Mouse (Mus musculus) midbrain, embryonic 11.5 days (tissue): ENCODE results near the gene Tlk1. TPM values are rescaled to one million over a fixed set of nuclear protein-coding genes. Genes with fewer than 3 reads are reported as not detected.

Source experiments
- ATAC-seq: fragments of 200-750 bp; cut with Nextera tagmentation; 2 replicates; pipeline ENCODE4 v1.8.0; 2017; ENCODE audit warnings: moderate TSS enrichment, moderate library complexity; ENCODE audit not compliant: low FRiP score
- DNase-seq: peaks from one replicate; pipeline ENCODE4 v3.0.0; 2015; ENCODE audit warnings: low spot score; ENCODE audit errors: missing footprints
- H3K27ac ChIP-seq: fragments of 300-500 bp; sonication (generic); 2 replicates; pipeline ENCODE4 v1.5.1; 2014; ENCODE audit warnings: low read depth, low read length
- H3K27me3 ChIP-seq: fragments of 300-500 bp; sonication (generic); 2 replicates; pipeline ENCODE4 v1.6.1; 2014; ENCODE audit warnings: mild to moderate bottlenecking, low read length, moderate library complexity, mixed read lengths; ENCODE audit not compliant: control insufficient read depth, insufficient read depth
- H3K36me3 ChIP-seq: fragments of 300-500 bp; sonication (generic); 2 replicates; pipeline ENCODE4 v1.6.1; 2014; ENCODE audit warnings: mild to moderate bottlenecking, low read length, moderate library complexity, mixed read lengths; ENCODE audit not compliant: control insufficient read depth, insufficient read depth
- H3K4me1 ChIP-seq: fragments of 300-500 bp; sonication (generic); 2 replicates; pipeline ENCODE4 v1.6.1; 2014; ENCODE audit warnings: low read length; ENCODE audit not compliant: control insufficient read depth, insufficient read depth
- H3K4me2 ChIP-seq: fragments of 300-500 bp; sonication (generic); 2 replicates; pipeline ENCODE4 v1.6.1; 2014; ENCODE audit warnings: mild to moderate bottlenecking, moderate library complexity
- H3K4me3 ChIP-seq: fragments of 300-500 bp; sonication (generic); 2 replicates; pipeline ENCODE4 v1.5.1; 2014; ENCODE audit warnings: low read depth, low read length
- H3K9ac ChIP-seq: fragments of 300-500 bp; sonication (generic); 2 replicates; pipeline ENCODE4 v1.6.1; 2014; ENCODE audit warnings: low read length
- H3K9me3 ChIP-seq: fragments of 300-500 bp; sonication (generic); 2 replicates; pipeline ENCODE4 v1.6.1; 2016; ENCODE audit warnings: low read length; ENCODE audit not compliant: control insufficient read depth
- WGBS: fragments of 180-500 bp; shearing (Covaris S2); extraction: QIAGEN DNeasy Blood & Tissue Kit; methylation state at CpG from one replicate; pipeline ENCODE4 v1.1.7; 2014; 5-methylcytosine and 5-hydroxymethylcytosine counted together
- polyA plus RNA-seq: library from polyadenylated mRNA; unstranded; fragments of >200 nt; fragmentation: Nextera tagmentation; extraction: Ambion mirVana; gene quantifications from 2 replicates; pipeline ENCODE4 v1.2.1, GENCODE M21; 2014

The Tlk1 gene
- polyA plus RNA-seq, 1 experiment from 2014 or later, result 45.2 TPM

- DNase-seq (no peak), ATAC-seq (no peak)
- WGBS, result 70% methylated on average over 9 of the region's 9 CpGs
- Histone ChIP-seq H3K4me1 (peaks cover 3% of the 10 kb centered on the region), H3K9me3 (no peaks in the 10 kb centered on the region), H3K9ac (no peak overlapping the region), H3K27ac (no peak overlapping the region), H3K4me3 (no peak overlapping the region), H3K27me3 (no peaks in the 10 kb centered on the region; the same call in 1 of the 2 replicates), H3K36me3 (no peaks in the 10 kb centered on the region), H3K4me2 (no peak overlapping the region)
Measured at GRCm38 (mm10) chr2:70701571-70701970, 124.0 kb downstream of the Tlk1 start.

DNA sequence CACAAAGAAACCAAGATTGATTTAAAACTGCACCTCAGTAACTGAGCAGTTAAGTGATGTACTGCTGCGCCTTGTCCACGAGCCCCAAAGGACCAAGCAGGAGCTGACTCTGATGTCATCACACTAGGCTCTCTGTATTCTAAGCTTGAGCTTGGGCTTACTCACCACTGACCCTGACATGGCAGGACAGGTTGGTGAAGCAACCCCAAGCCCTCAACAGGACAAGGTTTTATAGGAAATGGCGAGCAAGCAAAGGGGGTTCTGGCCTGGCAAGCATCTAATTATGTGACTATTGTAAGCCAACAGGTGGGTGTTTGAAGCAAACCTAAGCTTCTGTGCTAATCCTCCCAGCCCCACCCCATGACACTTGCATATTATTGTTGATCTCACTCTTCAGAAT lies 124.7 kb downstream of the Tlk1 start:
- H3K4me1 ChIP-seq, result peaks cover 3% of the 10 kb centered on the region
- no peak overlapping the region for H3K9ac ChIP-seq
- no peaks in the 10 kb centered on the region; the same call in 1 of the 2 replicates for H3K27me3 ChIP-seq
- H3K9me3 ChIP-seq, result no peaks in the 10 kb centered on the region
- H3K36me3 ChIP-seq, result no peaks in the 10 kb centered on the region
- no peak for ATAC-seq
- H3K4me2 ChIP-seq, result no peak overlapping the region
- H3K4me3 ChIP-seq, result no peak overlapping the region
- H3K27ac ChIP-seq, result no peak overlapping the region
- WGBS, result 80% methylated on average over 3 of the region's 3 CpGs
- DNase-seq, result no peak

- DNase-seq (no peak), ATAC-seq (no peak)
- Histone ChIP-seq H3K36me3 (no peaks in the 10 kb centered on the region), H3K4me3 (no peak overlapping the region), H3K4me2 (no peak overlapping the region), H3K9ac (no peak overlapping the region), H3K27ac (no peak overlapping the region), H3K9me3 (no peaks in the 10 kb centered on the region), H3K4me1 (no peaks in the 10 kb centered on the region), H3K27me3 (no peaks in the 10 kb centered on the region)
- 90% methylated on average over 10 of the region's 10 CpGs for WGBS
Measured at GRCm38 (mm10) chr2:70695712-70696111, 129.8 kb downstream of the Tlk1 start.

GRCm38 (mm10) chr2:70690195-70690594 lies 135.3 kb downstream of the Tlk1 start:
- no peak overlapping the region for H3K9ac ChIP-seq
- no peak overlapping the region for H3K4me3 ChIP-seq
- 84% methylated on average over 11 of the region's 11 CpGs for WGBS
- H3K4me1 ChIP-seq, result no peaks in the 10 kb centered on the region
- no peaks in the 10 kb centered on the region for H3K27me3 ChIP-seq
- peaks cover 11% of the 10 kb centered on the region for H3K36me3 ChIP-seq
- no peak overlapping the region for H3K4me2 ChIP-seq
- ATAC-seq (no peak), DNase-seq (no peak)
- H3K27ac ChIP-seq, result no peak overlapping the region
- H3K9me3 ChIP-seq, result no peaks in the 10 kb centered on the region

GRCm38 (mm10) chr2:70688454-70689078 lies 137.0 kb downstream of the Tlk1 start:
- Histone ChIP-seq H3K4me3 (no peak overlapping the region), H3K4me1 (no peaks in the 10 kb centered on the region), H3K27me3 (no peaks in the 10 kb centered on the region), H3K4me2 (no peak overlapping the region), H3K36me3 (peaks cover 13% of the 10 kb centered on the region), H3K27ac (no peak overlapping the region), H3K9me3 (no peaks in the 10 kb centered on the region), H3K9ac (no peak overlapping the region)
- DNase-seq (no peak), ATAC-seq (no peak)
- 93% methylated on average over 21 of the region's 21 CpGs for WGBS

- DNase-seq, result no peak
- no peaks in the 10 kb centered on the region for H3K4me1 ChIP-seq
- H3K9ac ChIP-seq, result no peak overlapping the region
- H3K27ac ChIP-seq, result no peak overlapping the region
- H3K4me3 ChIP-seq, result no peak overlapping the region
- no peaks in the 10 kb centered on the region for H3K9me3 ChIP-seq
- no peak overlapping the region for H3K4me2 ChIP-seq
- WGBS, result 94% methylated on average over 2 of the region's 2 CpGs
- peaks cover 10% of the 10 kb centered on the region; the same call in 1 of the 2 replicates for H3K36me3 ChIP-seq
- ATAC-seq, result no peak
- no peaks in the 10 kb centered on the region for H3K27me3 ChIP-seq
Measured at GRCm38 (mm10) chr2:70682324-70682723, 143.2 kb downstream of the Tlk1 start.

DNA sequence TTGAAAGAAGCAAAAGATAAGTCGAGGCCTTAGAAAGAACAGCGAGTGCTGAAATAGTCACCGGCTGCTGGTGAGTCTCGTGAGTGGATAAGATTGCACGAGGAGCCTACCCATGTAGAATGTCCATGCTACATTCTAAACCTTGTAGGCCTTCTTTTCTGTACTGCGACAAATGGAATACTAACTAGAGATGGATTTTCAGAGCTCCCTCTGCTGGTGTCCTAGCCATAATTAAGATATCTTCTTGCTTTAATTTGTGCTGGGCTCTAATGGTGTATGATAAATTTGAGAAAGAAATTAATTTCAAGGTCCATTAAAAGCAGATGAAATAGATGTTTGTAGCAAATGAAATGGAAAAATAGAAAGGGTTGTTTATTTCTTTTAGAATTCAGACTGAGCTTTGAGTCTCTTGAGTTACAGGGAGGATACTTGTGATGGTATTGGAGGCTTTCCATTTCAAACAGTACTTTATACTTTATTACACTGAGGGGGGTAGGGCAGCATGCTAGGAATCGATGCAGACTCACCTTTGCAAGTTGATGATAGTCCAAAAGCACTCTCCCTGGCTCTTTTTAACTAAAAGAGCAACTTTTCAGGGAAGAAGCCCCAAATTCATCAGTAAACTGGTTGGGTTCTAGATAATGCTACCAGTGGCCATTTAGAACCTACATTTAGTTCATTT lies 151.9 kb downstream of the Tlk1 start:
- no peak overlapping the region for H3K4me2 ChIP-seq
- ATAC-seq, result no peak

GRCm38 (mm10) chr2:70672476-70672875 lies 153.1 kb downstream of the Tlk1 start:
- ATAC-seq (no peak), DNase-seq (no peak)
- 94% methylated on average over 2 of the region's 2 CpGs for WGBS

More for the DNA sequence above, 151.9 kb downstream of the Tlk1 start:
- peak; percentile 85 for DNase-seq
- H3K4me1 ChIP-seq, result no peaks in the 10 kb centered on the region
- 89% methylated on average over 7 of the region's 7 CpGs for WGBS
- H3K27me3 ChIP-seq, result no peaks in the 10 kb centered on the region
- H3K27ac ChIP-seq, result no peak overlapping the region
- no peak overlapping the region for H3K9ac ChIP-seq
- H3K9me3 ChIP-seq, result no peaks in the 10 kb centered on the region
- H3K36me3 ChIP-seq, result 0 out of 2 replicates have a peak, but pooled peaks cover 5% of the 10 kb centered on the region
- no peak overlapping the region for H3K4me3 ChIP-seq

DNA sequence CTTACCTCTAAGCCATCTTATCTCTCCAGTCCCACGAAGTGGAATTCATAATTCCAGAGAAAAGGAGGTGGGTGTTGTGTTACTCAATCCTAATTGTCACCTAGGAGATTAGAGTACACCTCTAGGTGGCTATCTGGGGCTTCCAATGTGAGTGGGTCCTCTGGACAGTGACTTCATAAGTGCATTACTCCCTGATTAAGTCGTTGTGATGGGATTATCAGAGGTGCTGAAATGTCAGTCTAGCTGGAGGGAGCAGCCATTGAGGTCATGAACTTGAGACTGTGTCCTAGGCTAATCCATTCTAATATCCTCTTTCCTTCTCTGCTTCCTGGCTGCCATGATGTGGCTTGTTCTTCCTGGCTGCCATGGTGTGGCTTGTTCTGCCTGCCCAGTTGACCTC lies 155.6 kb downstream of the Tlk1 start:
- no peak overlapping the region for H3K4me3 ChIP-seq
- 77% methylated on average over 2 of the region's 2 CpGs for WGBS
- DNase-seq, result no peak

More at GRCm38 (mm10) chr2:70672476-70672875, 153.1 kb downstream of the Tlk1 start:
- Histone ChIP-seq H3K36me3 (no peaks in the 10 kb centered on the region), H3K4me2 (no peak overlapping the region), H3K27ac (no peak overlapping the region), H3K9me3 (no peaks in the 10 kb centered on the region), H3K9ac (no peak overlapping the region), H3K4me1 (no peaks in the 10 kb centered on the region), H3K27me3 (no peaks in the 10 kb centered on the region), H3K4me3 (no peak overlapping the region)

More for the DNA sequence above, 155.6 kb downstream of the Tlk1 start:
- ATAC-seq, result no peak
- no peaks in the 10 kb centered on the region for H3K4me1 ChIP-seq
- no peak overlapping the region for H3K4me2 ChIP-seq
- no peaks in the 10 kb centered on the region for H3K27me3 ChIP-seq
- no peak overlapping the region for H3K27ac ChIP-seq
- no peak overlapping the region for H3K9ac ChIP-seq
- no peaks in the 10 kb centered on the region for H3K9me3 ChIP-seq
- H3K36me3 ChIP-seq, result no peaks in the 10 kb centered on the region
